ENCODE assay signal across 13 mouse cellular contexts in the genomic region with DNA sequence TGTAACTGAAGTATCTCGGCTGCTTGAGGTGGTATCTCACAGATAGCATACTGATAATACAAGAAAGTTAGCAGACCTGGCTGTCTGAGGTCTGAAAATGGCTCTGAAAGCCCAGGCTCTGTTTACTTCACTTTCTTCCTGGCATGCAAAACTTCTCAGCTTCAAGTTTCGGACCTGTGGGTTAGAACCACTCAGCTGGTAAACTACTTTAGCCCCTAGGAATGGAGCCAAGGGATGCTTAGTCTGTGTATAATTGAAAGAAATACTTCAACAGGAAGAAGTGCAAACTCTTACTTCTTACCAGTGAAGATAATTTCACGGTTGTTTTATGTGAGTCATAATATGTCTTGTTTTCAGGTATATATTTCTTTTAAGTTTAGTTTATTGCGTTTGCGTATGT. TPM values are rescaled to one million over a fixed set of nuclear protein-coding genes. Genes with fewer than 3 reads are reported as not detected.
DNase-seq lines count a peak whose midpoint lies in the region; ATAC-seq and TF ChIP-seq lines count a peak whose summit lies in the region.
"Had no signal": no experiment of that assay in that cellular context is flagged by ENCODE, and none has a peak within 500 bp of the region (broad histone marks: within the 10 kb centered on the region; RNA-seq: fewer than 3 reads in every experiment).

No protein-coding gene starts in this region.

- no peak for TF ChIP-seq CTCF in kidney, adult 2 months (conservative IDR thresholded peaks at IDR 0.05; ENCODE audit: insufficient read depth, insufficient read length, low read depth, low read length)

- H3K9ac ChIP-seq in kidney, embryonic 15.5 days, result no peak overlapping the region
- H3K9ac ChIP-seq: embryonic facial prominence, embryonic 12.5 days; forebrain, embryonic 13.5 days; forebrain, embryonic 15.5 days; forebrain, postnatal 0 days had no signal

- H3K27ac ChIP-seq in heart, embryonic 10.5 days, result no peak overlapping the region
- H3K27ac ChIP-seq in kidney, adult 2 months (ENCODE audit: insufficient read depth, low read depth, low read length), result no peak overlapping the region
- H3K27ac ChIP-seq in kidney, embryonic 15.5 days, result no peak overlapping the region
- H3K27ac ChIP-seq: embryonic facial prominence, embryonic 10.5 days; embryonic facial prominence, embryonic 12.5 days; forebrain, embryonic 13.5 days; forebrain, embryonic 15.5 days had no signal

- peak; percentile 58 for DNase-seq in heart, adult 11 months
- no peak for DNase-seq in heart, embryonic 10.5 days (ENCODE audit: low spot score)
- DNase-seq in kidney, adult 2 months, result peak; percentile 72
- peak; percentile 29 for DNase-seq in kidney, postnatal 14 days
- no peak for DNase-seq in kidney, adult 18-20 months

- WGBS in heart, embryonic 10.5 days, result 68% methylated on average over 5 of the region's 5 CpGs
- 63% methylated on average over 5 of the region's 5 CpGs for WGBS in kidney, adult 2 months
- WGBS in kidney, embryonic 15.5 days, result 81% methylated on average over 5 of the region's 5 CpGs

- ATAC-seq in kidney, embryonic 15.5 days (replicated peaks; ENCODE audit: low FRiP score), result no peak

- H3K9me3 ChIP-seq in heart, embryonic 10.5 days, result no peaks in the 10 kb centered on the region
- no peaks in the 10 kb centered on the region for H3K9me3 ChIP-seq in kidney, embryonic 15.5 days (replicated peaks)
- H3K9me3 ChIP-seq: embryonic facial prominence, embryonic 10.5 days; embryonic facial prominence, embryonic 12.5 days; forebrain, embryonic 13.5 days; forebrain, embryonic 15.5 days had no signal

- H3K36me3 ChIP-seq in heart, embryonic 10.5 days, result no peaks in the 10 kb centered on the region
- no peaks in the 10 kb centered on the region for H3K36me3 ChIP-seq in kidney, adult 2 months (ENCODE audit: control insufficient read depth, insufficient read depth, low read length)
- no peaks in the 10 kb centered on the region for H3K36me3 ChIP-seq in kidney, embryonic 15.5 days
- H3K36me3 ChIP-seq: embryonic facial prominence, embryonic 10.5 days; embryonic facial prominence, embryonic 12.5 days; forebrain, embryonic 15.5 days; G1E had no signal

- H3K27me3 ChIP-seq in heart, embryonic 10.5 days (ENCODE audit: insufficient read depth, poor library complexity, severe bottlenecking), result no peaks in the 10 kb centered on the region
- no peaks in the 10 kb centered on the region for H3K27me3 ChIP-seq in kidney, adult 2 months (replicated peaks; ENCODE audit: control insufficient read depth, insufficient read depth, low read length)
- H3K27me3 ChIP-seq in kidney, embryonic 15.5 days, result no peaks in the 10 kb centered on the region
- H3K27me3 ChIP-seq: CH12.LX; embryonic facial prominence, embryonic 12.5 days; forebrain, embryonic 13.5 days; forebrain, embryonic 15.5 days had no signal

- H3K4me2 ChIP-seq in kidney, embryonic 15.5 days, result no peak overlapping the region
- H3K4me2 ChIP-seq: embryonic facial prominence, embryonic 12.5 days; forebrain, embryonic 13.5 days; forebrain, embryonic 15.5 days had no signal

- TF ChIP-seq POLR2A in kidney, adult 2 months (IDR thresholded peaks at IDR 0.05; ENCODE audit: low read depth, low read length), result no peak

- no peak overlapping the region for H3K4me3 ChIP-seq in heart, embryonic 10.5 days
- H3K4me3 ChIP-seq in kidney, adult 2 months (ENCODE audit: insufficient read depth, low read depth, low read length), result no peak overlapping the region
- no peak overlapping the region for H3K4me3 ChIP-seq in kidney, embryonic 15.5 days (replicated peaks)
- H3K4me3 ChIP-seq: embryonic facial prominence, embryonic 10.5 days; embryonic facial prominence, embryonic 12.5 days; forebrain, embryonic 13.5 days; forebrain, embryonic 15.5 days had no signal

- peaks cover 5% of the 10 kb centered on the region; the same call in 1 of the 2 replicates for H3K4me1 ChIP-seq in heart, embryonic 10.5 days
- peaks cover 13% of the 10 kb centered on the region; the same call in 1 of the 2 replicates for H3K4me1 ChIP-seq in kidney, adult 2 months (ENCODE audit: control insufficient read depth, insufficient read depth, low read length)
- H3K4me1 ChIP-seq in kidney, embryonic 15.5 days, result peaks cover 8% of the 10 kb centered on the region
- H3K4me1 ChIP-seq: embryonic facial prominence, embryonic 10.5 days; embryonic facial prominence, embryonic 12.5 days; forebrain, embryonic 13.5 days; forebrain, embryonic 15.5 days had no signal

RNA-seq across cellular contexts. Expression of a gene that starts 47.9 kb away (rescaled TPM):
- 18.6 and 33.8 TPM in 2 replicates for polyA plus RNA-seq in heart, embryonic 10.5 days (2016; fragmentation: Nextera tagmentation; extraction: Ambion mirVana)
- polyA plus RNA-seq in kidney, adult 2 months (2012; rRNA removed), result 20.1 and 21.4 TPM in 2 replicates
- 48.4 and 50.1 TPM in 2 replicates for polyA plus RNA-seq in kidney, embryonic 15.5 days (2015; fragmentation: Nextera tagmentation; extraction: Ambion mirVana)
- polyA plus RNA-seq: G1E had no signal

Comparison
In these comparisons a context has a peak if more than half of its experiments do, and no peak if none do; other contexts are left out.
1. DNase-seq: peak in heart, adult 11 months (single experiment), kidney, adult 2 months (single experiment) and kidney, postnatal 14 days (single experiment); none in heart, embryonic 10.5 days (single experiment) and kidney, adult 18-20 months (single experiment).